In the genomic region with DNA sequence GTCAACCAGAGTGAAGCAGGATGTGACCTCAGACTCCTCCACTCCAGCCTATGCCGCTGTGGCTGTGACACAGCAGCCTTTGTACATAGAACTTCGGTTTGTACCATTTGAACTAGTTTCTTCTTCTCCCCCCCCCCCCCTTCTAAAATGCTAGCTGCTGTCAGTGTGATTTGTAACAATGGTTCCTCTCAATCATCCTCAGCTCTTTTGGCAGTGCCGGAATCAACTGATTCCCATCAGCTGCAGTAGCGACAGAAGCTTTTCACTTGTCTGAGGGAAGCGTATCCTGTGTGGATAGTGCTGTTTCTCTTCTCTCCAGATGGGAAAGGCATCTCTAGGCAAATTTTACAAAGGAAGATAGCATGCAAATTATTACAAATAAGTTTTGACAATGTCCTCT, we compare ENCODE assay signal across 13 mouse cellular contexts. TPM values are rescaled to one million over a fixed set of nuclear protein-coding genes. Genes with fewer than 3 reads are reported as not detected.
"Had no signal": no experiment of that assay in that cellular context is flagged by ENCODE, and none has a peak within 500 bp of the region (broad histone marks: within the 10 kb centered on the region; RNA-seq: fewer than 3 reads in every experiment).

No protein-coding gene starts in this region.

- ATAC-seq: lung, postnatal 0 days; midbrain, embryonic 13.5 days; midbrain, embryonic 15.5 days had no signal

- DNase-seq: lung, adult 2 months; lung, postnatal 14 days; lung, postnatal 36 days; right cerebral cortex, postnatal 14 days; thymus, adult 2 months; thymus, postnatal 25 days; thymus, postnatal 4 days had no signal

RNA-seq across cellular contexts. Expression of gene Pcdh15, which starts 12.4 kb away (rescaled TPM):
- total RNA-seq: megakaryocyte progenitor cell, adult 5-6 weeks; monocyte, adult 5-6 weeks; neutrophil, adult 5-6 weeks had no signal
